ENCODE assay signal across 11 mouse cellular contexts in genomic region chr1:182867886-182868285, GRCm38 (mm10).
A peak's percentile ranks its signal among the peaks of the same experiment; 100 is the strongest.
DNase-seq lines count a peak whose midpoint lies in the region; ATAC-seq and TF ChIP-seq lines count a peak whose summit lies in the region.
"Had no signal": no experiment of that assay in that cellular context is flagged by ENCODE, and none has a peak within 500 bp of the region (broad histone marks: within the 10 kb centered on the region; RNA-seq: fewer than 3 reads in every experiment).

No protein-coding gene starts in this region.

- no peak for DNase-seq in heart, postnatal 25 days (ENCODE audit: low spot score)
- DNase-seq in midbrain, postnatal 0 days (ENCODE audit: low spot score): no peak
- no peak for DNase-seq in right cerebral cortex, postnatal 25 days
- no peak for DNase-seq in natural killer cell, adult 2 months (ENCODE audit: low spot score in 2 of 2)

- WGBS in heart, embryonic 12.5 days: 86% methylated on average over 3 of the region's 3 CpGs
- 97% methylated on average over 3 of the region's 3 CpGs for WGBS in midbrain, embryonic 13.5 days
- 90% methylated on average over 3 of the region's 3 CpGs for WGBS in midbrain, postnatal 0 days
- WGBS in hindbrain, embryonic 13.5 days: 87% methylated on average over 3 of the region's 3 CpGs

- H3K4me2 ChIP-seq in heart, embryonic 12.5 days: no peak overlapping the region
- H3K4me2 ChIP-seq in midbrain, embryonic 13.5 days (replicated peaks): no peak overlapping the region
- no peak overlapping the region for H3K4me2 ChIP-seq in midbrain, postnatal 0 days (ENCODE audit: low read depth, low read length, poor library complexity, severe bottlenecking)
- H3K4me2 ChIP-seq in hindbrain, embryonic 13.5 days: no peak overlapping the region

- H3K27ac ChIP-seq in heart, embryonic 12.5 days (ENCODE audit: poor library complexity, severe bottlenecking): no peak overlapping the region
- H3K27ac ChIP-seq in midbrain, embryonic 13.5 days: peak overlapping the region; percentile 85
- no peak overlapping the region for H3K27ac ChIP-seq in midbrain, postnatal 0 days (ENCODE audit: low read depth, low read length)
- H3K27ac ChIP-seq in hindbrain, embryonic 13.5 days: peak overlapping the region; percentile 90; the same call in 1 of the 2 replicates
- H3K27ac ChIP-seq: heart, embryonic 10.5 days; layer of hippocampus, adult 2 months; liver, embryonic 14.5 days had no signal

- intact Hi-C loops in heart, postnatal 25 days (cut with DNase I): loop anchor here (2.0 kb wide), 1 partner anchor 93 kb away; no protein-coding TSS in a partner anchor

- no peaks in the 10 kb centered on the region for H3K27me3 ChIP-seq in heart, embryonic 12.5 days (replicated peaks)
- no peaks in the 10 kb centered on the region for H3K27me3 ChIP-seq in midbrain, embryonic 13.5 days
- H3K27me3 ChIP-seq in midbrain, postnatal 0 days (ENCODE audit: insufficient read depth, low read length): no peaks in the 10 kb centered on the region
- H3K27me3 ChIP-seq in hindbrain, embryonic 13.5 days: no peaks in the 10 kb centered on the region

- peaks cover 14% of the 10 kb centered on the region for H3K9me3 ChIP-seq in heart, embryonic 12.5 days (replicated peaks)
- H3K9me3 ChIP-seq in midbrain, embryonic 13.5 days: no peaks in the 10 kb centered on the region
- H3K9me3 ChIP-seq in midbrain, postnatal 0 days (ENCODE audit: low read length): no peaks in the 10 kb centered on the region
- no peaks in the 10 kb centered on the region for H3K9me3 ChIP-seq in hindbrain, embryonic 13.5 days

- peaks cover 13% of the 10 kb centered on the region for H3K4me1 ChIP-seq in heart, embryonic 12.5 days (replicated peaks)
- H3K4me1 ChIP-seq in midbrain, embryonic 13.5 days (replicated peaks): peaks cover 30% of the 10 kb centered on the region
- peaks cover 3% of the 10 kb centered on the region; the same call in 1 of the 2 replicates for H3K4me1 ChIP-seq in midbrain, postnatal 0 days (ENCODE audit: insufficient read depth, low read length)
- H3K4me1 ChIP-seq in hindbrain, embryonic 13.5 days (replicated peaks): peaks cover 34% of the 10 kb centered on the region

- no peak overlapping the region for H3K4me3 ChIP-seq in heart, embryonic 12.5 days
- no peak overlapping the region for H3K4me3 ChIP-seq in midbrain, embryonic 13.5 days (replicated peaks)
- no peak overlapping the region for H3K4me3 ChIP-seq in midbrain, postnatal 0 days (ENCODE audit: low read depth, low read length)
- no peak overlapping the region for H3K4me3 ChIP-seq in hindbrain, embryonic 13.5 days
- H3K4me3 ChIP-seq: embryonic facial prominence, embryonic 10.5 days; heart, embryonic 10.5 days; layer of hippocampus, adult 2 months had no signal

- ATAC-seq in heart, embryonic 12.5 days (ENCODE audit: insufficient number of reproducible peaks, low FRiP score): 0 out of 2 replicates have a peak, but pooled peaks have one; percentile 25
- ATAC-seq in midbrain, embryonic 13.5 days: no peak
- no peak for ATAC-seq in midbrain, postnatal 0 days (ENCODE audit: low FRiP score)
- ATAC-seq in hindbrain, embryonic 13.5 days (ENCODE audit: low FRiP score): no peak

- no peak for TF ChIP-seq CTCF in midbrain, postnatal 0 days (IDR thresholded peaks at IDR 0.05)

- H3K36me3 ChIP-seq in heart, embryonic 12.5 days: peaks cover 6% of the 10 kb centered on the region
- no peaks in the 10 kb centered on the region for H3K36me3 ChIP-seq in midbrain, embryonic 13.5 days
- no peaks in the 10 kb centered on the region for H3K36me3 ChIP-seq in midbrain, postnatal 0 days (ENCODE audit: insufficient read depth, low read length)
- H3K36me3 ChIP-seq in hindbrain, embryonic 13.5 days: peaks cover 11% of the 10 kb centered on the region

- no peak overlapping the region for H3K9ac ChIP-seq in heart, embryonic 12.5 days
- no peak overlapping the region for H3K9ac ChIP-seq in midbrain, embryonic 13.5 days (replicated peaks)
- H3K9ac ChIP-seq in midbrain, postnatal 0 days (replicated peaks; ENCODE audit: low read length, poor library complexity, severe bottlenecking): no peak overlapping the region
- H3K9ac ChIP-seq in hindbrain, embryonic 13.5 days: no peak overlapping the region
- H3K9ac ChIP-seq: liver, embryonic 14.5 days had no signal

Comparison
In these comparisons a context has a peak if more than half of its experiments do, and no peak if none do; other contexts are left out.
1. H3K27ac ChIP-seq: peak in midbrain, embryonic 13.5 days (single experiment) and hindbrain, embryonic 13.5 days (single experiment); none in heart, embryonic 12.5 days (single experiment) and midbrain, postnatal 0 days (single experiment).